Mouse (Mus musculus): ENCODE data around the gene Tuba8.

- no peak for TF ChIP-seq POU5F1 (IDR thresholded peaks at IDR 0.05; ENCODE audit: borderline replicate concordance, low read length)
- TF ChIP-seq CTCF (conservative IDR thresholded peaks at IDR 0.05; ENCODE audit: low read length) = no peak
These were observed 19.1 kb upstream of the Tuba8 start for GRCm38 (mm10) chr6:121191261-121192009.
